Mouse (Mus musculus) cortical plate, adult 2 months (tissue): ENCODE data around the gene Fkbp2.

ENCODE experiments used
- CTCF ChIP-seq: fragments of 200-500 bp; IDR thresholded peaks from 2 replicates; pipeline ENCODE4 v1.5.1; 2011; ENCODE audit warnings: mild to moderate bottlenecking, control low read depth, low read length; ENCODE audit not compliant: insufficient read depth; ENCODE audit errors: extremely low read depth
- POLR2A ChIP-seq: fragments of 200-500 bp; IDR thresholded peaks from 2 replicates; pipeline ENCODE4 v1.6.1; 2011; ENCODE audit warnings: mild to moderate bottlenecking, low read length, control low read depth; ENCODE audit not compliant: insufficient read depth; ENCODE audit errors: extremely low read depth

DNA sequence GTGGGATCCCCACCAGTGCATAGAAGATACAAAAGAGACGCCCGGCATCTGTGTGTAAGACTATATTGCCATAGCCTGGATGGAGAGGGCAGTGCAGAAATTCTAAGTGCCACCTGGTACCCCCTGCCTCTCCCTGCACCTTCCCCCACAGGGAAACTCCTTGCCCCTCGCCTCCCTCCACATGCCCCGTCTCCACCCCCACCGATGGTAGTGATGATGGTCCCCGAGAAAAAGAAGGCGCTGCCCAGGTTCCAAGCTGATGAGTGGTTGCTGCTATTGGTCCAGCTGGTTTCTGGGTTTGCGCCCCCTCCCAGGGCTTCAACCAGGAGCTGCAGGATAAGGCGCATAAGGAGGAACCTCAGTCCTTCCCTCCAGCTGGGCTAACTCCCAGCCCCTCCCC, 52.2 kb downstream of the Fkbp2 start:
- TF ChIP-seq CTCF (no peak), POLR2A (no peak)
